Mouse (Mus musculus) testis, adult 2 months (tissue): ENCODE measurements around the gene Ccdc81.

ENCODE experiments used
- CTCF ChIP-seq: fragments of 200-500 bp; IDR thresholded peaks from 2 replicates; pipeline ENCODE4 v1.5.1; 2012; ENCODE audit warnings: low read depth, mild to moderate bottlenecking, inconsistent platforms, low read length, moderate library complexity; ENCODE audit not compliant: control insufficient read depth, insufficient read depth, insufficient replicate concordance
- POLR2A ChIP-seq: fragments of 200-500 bp; IDR thresholded peaks from 2 replicates; pipeline ENCODE4 v1.6.1; 2012; ENCODE audit warnings: low read depth, mild to moderate bottlenecking, inconsistent platforms, low read length, moderate library complexity; ENCODE audit not compliant: control insufficient read depth

DNA sequence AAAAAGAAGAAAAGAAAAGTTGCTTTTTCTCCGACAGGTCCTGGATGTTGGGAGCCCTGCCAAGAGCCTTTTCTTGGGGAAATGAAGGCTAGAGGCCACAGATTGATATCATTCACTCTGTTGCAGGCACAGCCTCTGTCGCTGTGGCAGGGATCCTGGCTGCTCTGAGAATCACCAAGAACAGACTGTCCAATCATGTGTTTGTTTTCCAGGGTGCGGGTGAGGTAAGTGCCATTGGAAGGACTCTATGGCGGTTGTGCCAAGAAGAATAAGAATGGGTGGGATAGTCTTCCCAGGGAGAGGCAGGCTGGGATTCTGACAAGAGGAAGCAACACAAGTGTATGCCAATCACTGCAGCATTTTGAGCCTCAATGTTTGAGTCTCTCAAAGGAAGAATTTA, 57.8 kb downstream of the Ccdc81 start:
- no peak for TF ChIP-seq POLR2A
- no peak for TF ChIP-seq CTCF
